Mouse (Mus musculus) spleen, embryonic (tissue): ENCODE data around the gene Dlgap4.

Source experiments
- CTCF ChIA-PET: fragments of 350-600 bp; sonication (Branson Sonifier 250); formaldehyde crosslinking; loops from one replicate; lab custom pipeline; 2022; lab: Charles Lee

Gene Dlgap4

GRCm38 (mm10) chr2:156658221-156658620, 44.7 kb downstream of the Dlgap4 start:
- CTCF ChIA-PET, result no interaction called here

GRCm38 (mm10) chr2:156658751-156659150, 45.2 kb downstream of the Dlgap4 start:
- CTCF ChIA-PET, result no interaction called here

- CTCF ChIA-PET, result no interaction called here
These were observed 46.5 kb downstream of the Dlgap4 start for GRCm38 (mm10) chr2:156659981-156660380.

GRCm38 (mm10) chr2:156663162-156663561, 49.7 kb downstream of the Dlgap4 start:
- CTCF ChIA-PET, result no interaction called here

GRCm38 (mm10) chr2:156664407-156664806, 50.9 kb downstream of the Dlgap4 start:
- CTCF ChIA-PET, result no interaction called here

- CTCF ChIA-PET, result no interaction called here
These were observed 51.6 kb downstream of the Dlgap4 start for GRCm38 (mm10) chr2:156664993-156665518.

GRCm38 (mm10) chr2:156665620-156666196, 52.2 kb downstream of the Dlgap4 start:
- CTCF ChIA-PET, result interaction anchor here (0.6 kb wide), 1 partner anchor 628 kb away, joined by 6 read pairs; no protein-coding TSS in a partner anchor

GRCm38 (mm10) chr2:156666231-156666630, 52.7 kb downstream of the Dlgap4 start:
- CTCF ChIA-PET, result no interaction called here

GRCm38 (mm10) chr2:156667290-156667689, 53.8 kb downstream of the Dlgap4 start:
- CTCF ChIA-PET, result no interaction called here

- CTCF ChIA-PET, result no interaction called here
These were observed 55.1 kb downstream of the Dlgap4 start for GRCm38 (mm10) chr2:156668625-156669024.

- CTCF ChIA-PET, result interaction anchor here (0.5 kb wide), 1 partner anchor 28 kb away, joined by 3 read pairs; no protein-coding TSS in a partner anchor
These were observed 59.8 kb downstream of the Dlgap4 start for GRCm38 (mm10) chr2:156673307-156673706.

- CTCF ChIA-PET, result interaction anchor here (0.5 kb wide), 1 partner anchor 27 kb away, joined by 3 read pairs; no protein-coding TSS in a partner anchor
These were observed 60.6 kb downstream of the Dlgap4 start for GRCm38 (mm10) chr2:156673881-156674669.

GRCm38 (mm10) chr2:156676885-156677284, 63.4 kb downstream of the Dlgap4 start:
- CTCF ChIA-PET, result no interaction called here

- CTCF ChIA-PET, result interaction anchor here (0.6 kb wide), 1 partner anchor 230 kb away, joined by 5 read pairs; no protein-coding TSS in a partner anchor
These were observed 64.6 kb downstream of the Dlgap4 start for GRCm38 (mm10) chr2:156678112-156678511.

GRCm38 (mm10) chr2:156682965-156683364, 69.5 kb downstream of the Dlgap4 start:
- CTCF ChIA-PET, result no interaction called here

- CTCF ChIA-PET, result no interaction called here
These were observed 72.5 kb downstream of the Dlgap4 start for GRCm38 (mm10) chr2:156685999-156686398.

GRCm38 (mm10) chr2:156686754-156687153, 73.2 kb downstream of the Dlgap4 start:
- CTCF ChIA-PET, result no interaction called here

GRCm38 (mm10) chr2:156688604-156689003, 75.1 kb downstream of the Dlgap4 start:
- CTCF ChIA-PET, result no interaction called here

GRCm38 (mm10) chr2:156690833-156691232, 77.3 kb downstream of the Dlgap4 start:
- CTCF ChIA-PET, result no interaction called here

GRCm38 (mm10) chr2:156691746-156692145, 78.2 kb downstream of the Dlgap4 start:
- CTCF ChIA-PET, result no interaction called here

- CTCF ChIA-PET, result interaction anchor here (0.6 kb wide), 1 partner anchor 360 kb away, joined by 3 read pairs; no protein-coding TSS in a partner anchor
These were observed 79.8 kb downstream of the Dlgap4 start for GRCm38 (mm10) chr2:156693241-156693807.

- CTCF ChIA-PET, result interaction anchor here (0.5 kb wide), 1 partner anchor 21 kb away, joined by 4 read pairs; no protein-coding TSS in a partner anchor
These were observed 83.8 kb downstream of the Dlgap4 start for GRCm38 (mm10) chr2:156697261-156697660.
